19 mouse cellular contexts compared by ENCODE assay signal in the genomic region with DNA sequence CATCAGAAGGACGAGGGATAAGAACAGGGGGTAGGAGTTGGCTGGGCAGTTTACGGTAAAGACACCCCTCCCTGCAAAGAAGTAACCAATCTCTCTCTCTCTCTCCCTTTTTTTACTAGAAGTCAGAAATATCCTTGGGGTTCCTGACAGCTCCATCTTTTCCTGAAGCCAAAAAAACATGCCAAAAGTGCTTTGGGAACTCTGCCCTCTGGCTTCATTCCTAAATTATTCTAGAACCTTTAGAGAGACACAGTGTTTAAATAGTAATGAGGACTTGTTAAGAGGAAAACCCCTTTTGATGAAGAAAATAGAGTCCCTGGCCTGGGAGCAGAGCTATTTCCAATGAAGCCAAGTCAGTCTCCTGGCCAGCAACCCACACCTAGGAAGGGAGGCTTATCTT.
DNase-seq lines count a peak whose midpoint lies in the region; ATAC-seq and TF ChIP-seq lines count a peak whose summit lies in the region.
"Had no signal": no experiment of that assay in that cellular context is flagged by ENCODE, and none has a peak within 500 bp of the region (broad histone marks: within the 10 kb centered on the region; RNA-seq: fewer than 3 reads in every experiment).

No protein-coding gene starts in this region.

- TF ChIP-seq CTCF in midbrain, postnatal 0 days (IDR thresholded peaks at IDR 0.05): no peak

- ATAC-seq in erythroblast, adult 5-6 weeks (replicated peaks; ENCODE audit: low FRiP score, poor library complexity, severe bottlenecking): no peak
- no peak for ATAC-seq in midbrain, postnatal 0 days (ENCODE audit: low FRiP score)
- ATAC-seq: CD4-positive, CD25-positive, alpha-beta regulatory T cell, adult 4 months; forebrain, embryonic 16.5 days; intestine, embryonic 15.5 days had no signal

- H3K36me3 ChIP-seq in midbrain, postnatal 0 days (ENCODE audit: insufficient read depth, low read length): no peaks in the 10 kb centered on the region
- H3K36me3 ChIP-seq: embryonic facial prominence, embryonic 12.5 days; forebrain, embryonic 12.5 days; G1E; heart, embryonic 12.5 days; hindbrain, embryonic 10.5 days; intestine, embryonic 15.5 days had no signal

- H3K9ac ChIP-seq in midbrain, postnatal 0 days (replicated peaks; ENCODE audit: low read length, poor library complexity, severe bottlenecking): no peak overlapping the region
- H3K9ac ChIP-seq: embryonic facial prominence, embryonic 12.5 days; forebrain, embryonic 12.5 days; heart, embryonic 12.5 days; hindbrain, embryonic 14.5 days; intestine, embryonic 15.5 days had no signal

- H3K27ac ChIP-seq in midbrain, postnatal 0 days (ENCODE audit: low read depth, low read length): no peak overlapping the region
- H3K27ac ChIP-seq: embryonic facial prominence, embryonic 12.5 days; forebrain, embryonic 12.5 days; hindbrain, embryonic 10.5 days; hindbrain, embryonic 14.5 days; intestine, embryonic 15.5 days had no signal

- DNase-seq in cerebellum, adult 11-12 months: peak; percentile 72
- peak; percentile 75 for DNase-seq in cerebellum, adult 8-10 months
- DNase-seq in cerebellum, postnatal 14 days: peak; percentile 79 to 85
- no peak for DNase-seq in urinary bladder, adult 18-20 months (ENCODE audit: low spot score in 2 of 2)
- no peak for DNase-seq in midbrain, postnatal 0 days (ENCODE audit: low spot score)
- DNase-seq: adrenal gland, adult 8-10 months; adrenal gland, postnatal 36 days; gastrocnemius, postnatal 10 days; kidney, adult 18-20 months had no signal

- 88% methylated on average over 2 of the region's 2 CpGs for WGBS in midbrain, postnatal 0 days

- no peaks in the 10 kb centered on the region for H3K9me3 ChIP-seq in midbrain, postnatal 0 days (ENCODE audit: low read length)
- H3K9me3 ChIP-seq: embryonic facial prominence, embryonic 12.5 days; forebrain, embryonic 12.5 days; heart, embryonic 12.5 days; hindbrain, embryonic 10.5 days; intestine, embryonic 15.5 days had no signal

- H3K4me1 ChIP-seq in midbrain, postnatal 0 days (ENCODE audit: insufficient read depth, low read length): no peaks in the 10 kb centered on the region
- H3K4me1 ChIP-seq: embryonic facial prominence, embryonic 12.5 days; forebrain, embryonic 12.5 days; heart, embryonic 12.5 days; hindbrain, embryonic 10.5 days; intestine, embryonic 15.5 days had no signal

- H3K4me3 ChIP-seq in midbrain, postnatal 0 days (ENCODE audit: low read depth, low read length): no peak overlapping the region
- H3K4me3 ChIP-seq: embryonic facial prominence, embryonic 12.5 days; forebrain, embryonic 12.5 days; heart, embryonic 12.5 days; hindbrain, embryonic 10.5 days; intestine, embryonic 15.5 days had no signal

- no peaks in the 10 kb centered on the region for H3K27me3 ChIP-seq in midbrain, postnatal 0 days (ENCODE audit: insufficient read depth, low read length)
- H3K27me3 ChIP-seq: embryonic facial prominence, embryonic 12.5 days; forebrain, embryonic 12.5 days; heart, embryonic 12.5 days; intestine, embryonic 15.5 days had no signal

- no peak overlapping the region for H3K4me2 ChIP-seq in midbrain, postnatal 0 days (ENCODE audit: low read depth, low read length, poor library complexity, severe bottlenecking)
- H3K4me2 ChIP-seq: embryonic facial prominence, embryonic 12.5 days; forebrain, embryonic 12.5 days; heart, embryonic 12.5 days; hindbrain, embryonic 14.5 days; intestine, embryonic 15.5 days had no signal

Comparison
In these comparisons a context has a peak if more than half of its experiments do, and no peak if none do; other contexts are left out.
1. DNase-seq: peak in cerebellum, adult 11-12 months (single experiment), cerebellum, adult 8-10 months (single experiment) and cerebellum, postnatal 14 days (2 of 2); none in urinary bladder, adult 18-20 months (0 of 2) and midbrain, postnatal 0 days (single experiment).